1 mouse cellular context compared by ENCODE assay signal in genomic region chr9:43150957-43151356, GRCm38 (mm10).
TF ChIP-seq lines count a peak whose summit lies in the region.

No protein-coding gene starts in this region.

TF ChIP-seq in MEL, 35 proteins besides CTCF, POLR2A, EP300 and RAD21 (continued from another document):
- TF ChIP-seq USF1 (IDR thresholded peaks at IDR 0.05; ENCODE audit: low read depth, low read length) (no peak), HCFC1 (IDR thresholded peaks at IDR 0.05; ENCODE audit: low read depth, low read length) (no peak), NRF1 (IDR thresholded peaks at IDR 0.05; ENCODE audit: insufficient read depth, low read depth, low read length, poor library complexity, severe bottlenecking) (no peak), E2F4 (IDR thresholded peaks at IDR 0.05; ENCODE audit: borderline replicate concordance, low read depth, low read length) (no peak), SIN3A (IDR thresholded peaks at IDR 0.05; ENCODE audit: low read length) (0 out of 2 replicates have a peak, but pooled peaks have one; percentile 28), ELF1 (IDR thresholded peaks at IDR 0.05; ENCODE audit: low read depth, low read length) (no peak), MXI1 (IDR thresholded peaks at IDR 0.05; ENCODE audit: low read depth, low read length) (no peak), KAT2A (conservative IDR thresholded peaks at IDR 0.05; ENCODE audit: low read depth, low read length) (no peak), TAL1 (IDR thresholded peaks at IDR 0.05; ENCODE audit: low read length) (peak; percentile 49), TBP (IDR thresholded peaks at IDR 0.05; ENCODE audit: low read depth, low read length) (no peak), CHD2 (IDR thresholded peaks at IDR 0.05; ENCODE audit: low read length) (no peak), ZNF384 (IDR thresholded peaks at IDR 0.05; ENCODE audit: low read depth, low read length) (peak; percentile 84), ETS1 (IDR thresholded peaks at IDR 0.05; ENCODE audit: low read depth, low read length) (peak; percentile 84), GATA1 (IDR thresholded peaks at IDR 0.05; ENCODE audit: low read depth, low read length) (0 out of 2 replicates have a peak, but pooled peaks have one; percentile 43), GABPA (IDR thresholded peaks at IDR 0.05; ENCODE audit: low read depth, low read length) (no peak), MAX (IDR thresholded peaks at IDR 0.05; ENCODE audit: low read length) (no peak)
